Mouse (Mus musculus): ENCODE results near the gene Rnf128. TPM values are rescaled to one million over a fixed set of nuclear protein-coding genes. Genes with fewer than 3 reads are reported as not detected.

Gene Rnf128
- polyA plus RNA-seq, 1 experiment from 2014 or later, result 2.5 TPM

Other genes with a start within 250 kb of the Rnf128 start
- gene Trap1a, start 229.6 kb upstream of the Rnf128 start, polyA plus RNA-seq (2014; fragmentation: Nextera tagmentation; extraction: Ambion mirVana), result not detected in 2 replicates
- gene D330045A20Rik, start 82.9 kb upstream of the Rnf128 start, polyA plus RNA-seq (2014; fragmentation: Nextera tagmentation; extraction: Ambion mirVana), result 1.8 and 1.9 TPM in 2 replicates
- 0.36 and 0.53 TPM in 2 replicates for gene Tbc1d8b, start 121.7 kb downstream of the Rnf128 start, polyA plus RNA-seq (2014; fragmentation: Nextera tagmentation; extraction: Ambion mirVana)
- not detected in 2 replicates for gene Gm15013, start 151.2 kb downstream of the Rnf128 start, polyA plus RNA-seq (2014; fragmentation: Nextera tagmentation; extraction: Ambion mirVana)
- gene Ripply1, start 219.0 kb downstream of the Rnf128 start, polyA plus RNA-seq (2014; fragmentation: Nextera tagmentation; extraction: Ambion mirVana), result not detected in 2 replicates
- gene Cldn2, start 237.5 kb downstream of the Rnf128 start, polyA plus RNA-seq (2014; fragmentation: Nextera tagmentation; extraction: Ambion mirVana), result 0.56 and 0.61 TPM in 2 replicates